Mouse (Mus musculus) CH12F3 (cell line): ENCODE measurements at regions not wholly inside any gene's neighbourhood (a gene's known extent, or its start where the extent isn't known, plus 50 kb on each side); places are given as distances from the start of the nearest gene placed in this dataset.

Experiments
- in situ Hi-C: fragments of 300-500 bp; cut with MboI; formaldehyde crosslinking; loops from 2 replicates; pipeline ENCODE4 v1.14.3; 2020; ENCODE audit warnings: low sequenced_read_pairs

- in situ Hi-C loops, result loop anchor here (25.0 kb wide), 1 partner anchor 814 kb away; no protein-coding TSS in a partner anchor
Measured at GRCm38 (mm10) chr9:73173589-73174247, 60.5 kb downstream of the Rsl24d1 start.

DNA sequence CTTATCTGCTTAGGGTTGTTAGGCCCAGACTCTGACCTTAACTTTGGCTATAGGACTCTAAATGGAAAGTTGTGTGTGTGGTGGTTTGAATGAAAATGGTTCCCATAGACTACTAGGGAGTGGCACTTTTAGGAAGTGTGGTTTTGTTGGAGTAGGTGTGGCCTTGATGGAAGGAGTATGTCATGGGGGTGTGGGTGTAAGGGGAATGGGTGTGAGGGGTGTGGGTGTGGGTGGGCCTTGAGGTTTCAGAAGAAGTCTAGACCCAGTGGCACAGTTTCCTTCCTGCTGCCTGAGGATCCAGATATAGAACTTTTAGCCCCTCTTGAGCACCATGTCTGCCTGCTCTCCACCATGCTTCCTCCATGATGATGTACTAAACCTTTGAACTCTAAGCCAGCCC is 63.4 kb downstream of the Rsl24d1 start:
- in situ Hi-C loops, result no loop called here

- in situ Hi-C loops, result no loop called here
Measured at GRCm38 (mm10) chr9:73183356-73183755, 70.1 kb downstream of the Rsl24d1 start.

DNA sequence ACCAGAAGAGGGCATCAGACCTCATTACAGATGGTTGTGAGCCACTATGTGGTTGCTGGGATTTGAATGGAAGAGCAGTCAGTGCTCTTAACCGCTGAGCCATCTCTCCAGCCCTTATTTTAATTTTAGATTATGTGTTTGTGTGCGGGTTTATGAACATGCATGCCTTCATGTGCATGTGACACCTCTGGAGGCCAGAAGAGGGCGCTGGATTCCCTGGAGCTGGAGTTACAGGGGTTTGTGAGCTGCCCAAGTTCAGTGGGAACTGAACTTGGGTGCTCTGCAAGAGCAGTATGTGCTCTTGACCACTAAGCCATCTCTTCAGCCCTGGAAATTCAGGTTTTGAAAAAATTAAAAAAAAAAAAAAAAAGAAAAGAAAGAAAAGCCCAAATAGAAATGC is 71.7 kb downstream of the Rsl24d1 start:
- in situ Hi-C loops, result no loop called here

DNA sequence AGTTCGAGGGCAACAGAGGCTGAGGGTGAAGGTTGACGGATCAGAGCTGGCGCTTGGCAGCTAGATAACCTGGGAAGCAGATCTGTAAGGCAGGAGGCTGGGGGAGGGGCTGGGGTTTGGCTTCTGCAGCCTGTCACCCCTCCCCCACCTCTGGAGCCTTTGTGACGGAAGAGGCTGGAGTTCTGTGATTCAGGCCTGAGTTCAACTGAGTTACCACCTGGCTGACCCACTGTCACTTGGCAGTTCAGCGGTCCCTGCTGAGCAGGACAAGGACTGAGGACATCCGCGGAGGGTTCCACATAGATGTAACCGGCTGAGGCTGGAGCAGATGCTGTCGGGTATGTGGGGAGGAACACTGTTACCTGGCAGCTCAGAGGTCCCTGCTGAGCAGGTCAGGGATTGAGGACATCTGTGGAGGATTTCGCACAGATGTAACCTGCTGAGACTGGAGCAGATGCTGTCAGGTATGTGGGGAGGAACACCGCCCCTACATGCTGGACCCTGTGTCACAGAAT is 79.1 kb downstream of the Rsl24d1 start:
- in situ Hi-C loops, result no loop called here

GRCm38 (mm10) chr9:73198261-73199085 is 85.2 kb downstream of the Rsl24d1 start:
- in situ Hi-C loops, result no loop called here

DNA sequence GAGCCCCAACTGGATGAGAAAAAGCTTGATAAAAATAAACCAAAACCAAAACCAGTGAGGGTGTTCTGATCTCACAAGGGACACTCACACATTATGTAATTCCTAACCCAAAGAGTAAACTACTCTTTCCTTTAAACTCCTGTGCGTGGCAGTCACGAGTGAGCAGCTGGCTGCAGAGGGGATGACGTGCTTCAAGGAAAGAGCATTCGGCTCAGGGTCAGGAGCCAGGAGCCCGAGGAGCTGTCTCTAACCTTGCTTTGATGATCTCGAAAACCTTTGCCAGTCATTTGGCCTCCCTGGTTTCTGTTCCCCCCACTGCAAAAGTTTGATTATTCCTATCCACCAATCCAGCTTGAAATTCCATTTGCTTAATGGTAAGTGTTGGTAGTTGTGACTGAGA is 109.9 kb downstream of the Rsl24d1 start:
- in situ Hi-C loops, result no loop called here

GRCm38 (mm10) chr9:73240188-73240587 is 127.0 kb downstream of the Rsl24d1 start:
- in situ Hi-C loops, result no loop called here

GRCm38 (mm10) chr9:73242521-73243308 is 129.5 kb downstream of the Rsl24d1 start:
- in situ Hi-C loops, result no loop called here

DNA sequence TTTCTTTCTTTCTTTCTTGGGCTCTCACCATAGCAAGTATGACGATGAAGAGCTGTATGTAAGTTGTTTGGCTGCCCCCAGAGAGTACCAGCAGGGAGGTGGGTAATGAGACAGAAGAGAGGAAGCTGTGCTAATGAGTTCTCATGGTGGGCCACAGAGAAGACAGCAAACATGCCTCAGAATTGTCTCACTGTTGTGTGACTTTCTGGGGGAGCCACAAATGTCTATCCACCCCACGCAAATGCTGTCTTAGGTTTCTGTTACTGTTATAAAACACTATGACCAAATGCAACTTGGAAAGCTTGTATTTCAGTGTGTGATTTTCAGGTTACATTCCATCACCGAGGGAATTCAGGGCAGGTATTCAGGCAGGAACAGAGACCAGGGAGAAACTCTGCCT is 131.0 kb downstream of the Rsl24d1 start:
- in situ Hi-C loops, result no loop called here

DNA sequence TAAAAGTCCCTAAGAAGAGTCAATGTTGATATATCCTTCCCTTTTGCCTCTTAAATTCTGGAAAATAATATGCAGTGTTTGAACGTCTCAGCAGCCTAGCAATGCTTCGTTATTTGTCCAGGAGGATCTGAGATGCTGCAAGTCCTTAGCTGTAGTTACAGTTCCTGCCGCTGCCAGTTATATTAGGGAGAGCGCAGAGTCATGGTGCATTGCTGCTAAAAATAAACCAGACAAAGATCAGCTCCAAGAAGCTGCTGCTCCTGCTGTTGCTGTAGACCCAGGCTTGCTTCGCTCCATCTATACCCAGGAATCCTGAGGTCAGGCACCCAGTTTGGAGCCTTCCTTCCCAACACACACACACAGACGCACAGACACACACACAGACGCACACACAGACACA is 132.3 kb downstream of the Rsl24d1 start:
- in situ Hi-C loops, result no loop called here

GRCm38 (mm10) chr9:73258171-73258570 is 144.9 kb downstream of the Rsl24d1 start:
- in situ Hi-C loops, result no loop called here

DNA sequence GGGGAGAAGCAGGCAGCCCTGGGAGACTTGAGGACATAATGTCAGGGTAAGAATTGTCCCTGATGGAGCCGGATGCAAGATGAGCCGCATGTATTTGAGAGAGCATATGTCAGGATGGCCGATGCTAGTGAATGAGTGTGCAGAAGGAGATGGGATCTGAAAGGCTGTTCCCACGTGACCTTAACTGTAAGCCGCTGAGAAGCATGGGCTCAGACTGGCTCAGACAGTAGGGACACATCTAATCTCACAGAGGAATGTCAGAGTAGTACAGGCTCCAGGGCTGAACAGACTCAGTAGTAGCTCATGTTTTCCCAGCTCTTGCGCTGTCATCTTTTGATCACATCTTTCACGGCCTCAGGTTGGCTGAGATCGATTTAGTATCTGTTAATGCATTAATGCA is 145.4 kb downstream of the Rsl24d1 start:
- in situ Hi-C loops, result no loop called here

DNA sequence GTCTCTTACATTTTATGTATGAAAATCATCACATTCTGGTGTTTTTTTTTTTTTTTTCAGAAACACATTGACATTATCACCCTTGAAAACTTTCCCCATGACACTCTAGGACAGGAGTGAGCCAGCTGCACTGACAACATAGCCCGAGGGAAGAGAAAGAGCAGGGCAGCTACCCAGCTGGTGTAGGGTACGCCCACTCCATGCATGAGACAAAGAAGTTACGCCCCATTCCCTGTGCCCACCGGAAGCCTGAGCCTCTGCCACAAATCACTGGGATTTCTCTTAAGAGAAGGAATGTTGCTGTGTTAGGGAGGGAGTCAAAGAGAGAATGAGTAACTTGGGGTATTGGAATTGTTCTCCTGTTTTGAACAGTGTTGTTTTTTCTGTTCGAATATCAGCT is 149.5 kb downstream of the Rsl24d1 start:
- in situ Hi-C loops, result no loop called here

DNA sequence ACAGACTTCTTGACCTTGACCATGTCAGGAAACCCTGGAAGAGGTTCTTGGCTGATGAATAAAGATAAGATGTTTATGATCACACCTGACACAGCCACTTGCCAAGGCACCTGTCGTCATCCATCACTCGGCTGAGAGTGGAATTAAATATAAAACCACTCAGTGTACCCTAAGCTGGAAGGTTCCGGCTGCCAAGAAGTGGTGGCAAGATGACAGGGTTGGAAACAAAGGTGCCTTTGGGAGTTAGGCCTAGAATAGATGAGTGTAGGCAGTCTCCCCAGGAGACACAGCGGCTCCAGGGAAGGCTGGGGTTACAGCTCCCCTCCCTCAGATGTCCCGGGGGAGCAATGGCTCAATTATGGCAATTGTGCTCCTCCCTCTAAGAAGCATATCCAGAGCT is 157.0 kb downstream of the Rsl24d1 start:
- in situ Hi-C loops, result no loop called here

- in situ Hi-C loops, result no loop called here
Measured at GRCm38 (mm10) chr9:73272614-73273013, 159.4 kb downstream of the Rsl24d1 start.

DNA sequence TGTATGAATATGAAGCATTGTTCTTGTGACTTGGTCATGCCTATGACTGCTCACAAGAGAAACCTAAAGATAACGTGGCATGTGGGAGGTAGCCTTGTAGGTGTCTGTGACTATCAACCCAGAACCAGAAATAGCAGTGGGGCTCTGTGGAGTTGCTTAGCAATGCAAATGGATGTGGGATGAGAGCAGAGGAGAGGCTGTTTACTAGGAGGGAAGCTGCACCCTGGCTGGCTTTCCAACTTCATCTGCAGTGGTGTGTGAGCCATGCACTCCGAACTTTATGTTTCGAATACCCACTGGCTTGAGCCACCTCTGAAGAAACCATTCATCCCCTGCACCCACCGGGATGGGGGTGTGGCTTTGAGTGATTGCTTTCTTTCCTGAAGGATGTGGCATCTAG is 160.5 kb downstream of the Rsl24d1 start:
- in situ Hi-C loops, result no loop called here

- in situ Hi-C loops, result no loop called here
Measured at GRCm38 (mm10) chr9:73275671-73276070, 162.4 kb downstream of the Rsl24d1 start.

DNA sequence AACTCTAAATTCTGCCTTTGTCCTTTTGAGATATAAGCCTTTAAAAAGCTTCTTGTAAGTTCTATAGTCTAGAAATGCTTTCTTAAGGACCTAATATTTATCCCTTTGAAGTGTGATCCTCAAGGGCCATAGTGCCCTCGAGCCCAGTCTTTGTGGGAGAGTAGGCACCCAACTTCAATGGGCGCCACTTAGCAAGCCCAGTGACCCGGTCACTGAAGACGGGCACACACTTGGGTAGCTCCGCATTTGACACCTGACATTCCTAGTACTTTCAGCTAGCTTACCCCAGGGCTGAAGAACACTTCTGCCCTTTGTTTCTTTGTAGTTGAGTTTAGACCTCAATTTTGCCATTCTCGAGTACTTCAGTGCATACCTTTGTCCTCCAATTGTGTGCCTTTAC is 182.1 kb downstream of the Rsl24d1 start:
- in situ Hi-C loops, result no loop called here

DNA sequence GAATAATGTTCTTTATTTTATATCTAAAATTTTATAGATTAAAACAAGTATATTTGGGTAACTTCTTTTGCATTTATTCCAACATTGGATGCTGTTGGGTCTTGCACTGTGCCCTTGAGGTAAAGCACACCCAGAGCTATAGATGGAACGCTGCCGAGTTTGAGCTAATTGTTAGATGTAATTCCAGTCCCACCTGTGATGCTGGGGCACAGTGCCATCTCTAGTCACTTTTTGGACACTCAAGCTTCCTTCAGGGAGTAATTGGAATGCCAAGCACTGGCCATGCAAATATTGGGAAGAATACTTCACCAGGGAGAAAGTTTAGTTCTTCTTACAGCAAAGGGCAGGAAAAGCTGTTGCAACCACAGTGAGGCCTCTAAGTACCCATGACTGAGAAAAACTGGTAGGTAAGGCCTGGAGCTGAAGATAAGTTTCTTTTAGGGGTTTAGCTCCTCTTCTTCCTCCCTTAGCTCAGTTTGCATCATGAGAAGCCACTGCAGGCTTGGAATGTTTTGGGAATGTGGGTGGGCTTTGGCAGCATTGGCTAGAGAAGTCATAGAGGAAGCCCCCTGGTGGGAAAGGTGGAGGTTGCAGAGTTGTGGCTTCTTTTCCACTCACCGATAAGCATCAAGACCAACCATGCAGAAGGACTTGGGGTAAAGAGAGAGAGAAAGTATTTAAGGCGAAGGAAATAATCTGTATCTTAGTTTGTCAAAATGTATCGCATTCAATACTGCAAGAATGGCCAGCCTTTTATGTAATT is 189.1 kb downstream of the Rsl24d1 start:
- in situ Hi-C loops, result no loop called here

DNA sequence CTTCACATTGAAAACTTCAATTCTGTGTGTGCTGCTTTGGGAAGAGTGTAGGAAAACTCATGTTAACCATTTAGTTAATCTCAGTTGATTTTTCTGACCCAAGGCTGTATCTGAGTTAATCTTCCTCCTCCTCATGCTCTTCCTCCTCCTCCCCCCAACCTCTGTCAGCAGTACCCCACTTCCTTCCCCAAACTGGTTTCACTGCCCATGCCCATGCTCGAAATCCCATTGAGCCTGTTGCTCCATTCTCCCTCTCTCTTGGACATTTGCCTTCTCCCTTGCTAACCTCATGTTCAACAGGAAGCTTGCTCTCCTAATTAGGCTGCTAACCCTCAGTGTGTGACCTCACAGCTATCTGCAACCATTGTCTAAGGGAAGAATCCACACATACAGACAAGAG is 203.8 kb downstream of the Rsl24d1 start:
- in situ Hi-C loops, result no loop called here
